Mouse (Mus musculus): ENCODE results near the gene Vstm5. TPM values are rescaled to one million over a fixed set of nuclear protein-coding genes. Genes with fewer than 3 reads are reported as not detected.

Vstm5 gene
- polyA plus RNA-seq, 1 experiment from 2014 or later, result 10.8 TPM

DNA sequence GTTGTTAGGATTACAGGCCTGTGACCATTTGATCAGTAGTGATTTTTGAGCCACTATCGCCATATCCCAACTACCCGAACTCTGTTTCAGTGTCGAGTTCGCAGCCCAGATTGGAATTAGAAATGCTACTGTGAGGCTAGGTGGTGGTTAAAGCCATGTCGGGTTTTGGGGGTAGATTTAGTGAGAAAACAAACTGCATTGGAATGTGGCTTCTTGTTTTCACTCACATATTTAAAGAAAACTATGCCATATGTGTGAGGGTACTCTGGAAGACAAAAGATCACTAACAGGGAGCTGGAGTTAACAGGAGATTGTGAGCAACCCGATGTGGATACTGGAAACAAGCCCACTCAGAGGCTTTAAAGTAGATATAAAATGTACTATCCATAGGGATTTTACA lies 68.4 kb downstream of the Vstm5 start:
- no peak for ATAC-seq (replicated peaks; ENCODE audit: low FRiP score, low TSS enrichment, low read depth)

DNA sequence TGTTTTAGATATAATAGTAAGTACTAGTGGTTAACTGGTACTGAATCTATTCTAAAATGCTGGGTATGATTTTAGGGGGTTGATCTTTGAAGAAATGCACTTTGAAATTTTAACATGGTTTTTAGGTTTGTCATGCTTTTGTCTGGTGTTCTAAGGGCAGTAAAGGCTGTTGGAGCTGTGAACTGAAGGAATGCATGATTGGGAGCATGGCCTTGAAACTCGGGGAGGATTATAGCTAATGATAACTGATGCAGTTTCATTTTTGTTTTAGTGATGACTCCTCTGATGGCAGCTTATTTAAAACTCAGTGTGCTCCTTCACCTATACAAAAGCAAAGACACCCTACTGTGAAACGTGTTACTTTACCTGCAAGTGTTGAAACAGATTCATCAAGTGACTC lies 69.4 kb downstream of the Vstm5 start:
- H3K27me3 ChIP-seq (replicated peaks; ENCODE audit: control insufficient read depth, insufficient read depth, low read length), result no peaks in the 10 kb centered on the region
- 53% methylated on average over 2 of the region's 2 CpGs for WGBS
- H3K9me3 ChIP-seq (ENCODE audit: control insufficient read depth, low read length), result no peaks in the 10 kb centered on the region
- 0 out of 2 replicates have a peak overlapping the region, but pooled peaks have one; percentile 86 for H3K4me3 ChIP-seq (ENCODE audit: low read depth, low read length)
- H3K4me1 ChIP-seq (replicated peaks; ENCODE audit: control insufficient read depth, insufficient read depth, low read length), result peaks cover 20% of the 10 kb centered on the region
- H3K9ac ChIP-seq (ENCODE audit: low read length), result peak overlapping the region; percentile 98; the same call in 1 of the 2 replicates
- ATAC-seq (replicated peaks; ENCODE audit: low FRiP score, low TSS enrichment, low read depth), result no peak
- H3K36me3 ChIP-seq (ENCODE audit: control insufficient read depth, insufficient read depth, low read length), result peaks cover 59% of the 10 kb centered on the region
- peak overlapping the region; percentile 87 for H3K4me2 ChIP-seq (ENCODE audit: low read length)
- H3K27ac ChIP-seq (ENCODE audit: low read depth), result no peak overlapping the region
- DNase-seq (ENCODE audit: low spot score), result no peak

More for the DNA sequence above, 68.4 kb downstream of the Vstm5 start:
- H3K4me2 ChIP-seq (ENCODE audit: low read length), result peak overlapping the region; percentile 87
- no peak for DNase-seq (ENCODE audit: low spot score)
- 15% methylated on average over 6 of the region's 6 CpGs for WGBS
- H3K9ac ChIP-seq (ENCODE audit: low read length), result peak overlapping the region; percentile 98
- peak overlapping the region; percentile 86 for H3K4me3 ChIP-seq (ENCODE audit: low read depth, low read length)
- H3K9me3 ChIP-seq (ENCODE audit: control insufficient read depth, low read length), result no peaks in the 10 kb centered on the region
- no peaks in the 10 kb centered on the region for H3K27me3 ChIP-seq (replicated peaks; ENCODE audit: control insufficient read depth, insufficient read depth, low read length)
- H3K27ac ChIP-seq (ENCODE audit: low read depth), result no peak overlapping the region; the same call in 1 of the 2 replicates
- peaks cover 20% of the 10 kb centered on the region for H3K4me1 ChIP-seq (replicated peaks; ENCODE audit: control insufficient read depth, insufficient read depth, low read length)
- peaks cover 49% of the 10 kb centered on the region for H3K36me3 ChIP-seq (ENCODE audit: control insufficient read depth, insufficient read depth, low read length)

Other genes starting within 250 kb of the Vstm5 start
- 54.5 and 60.3 TPM in 2 replicates for gene Panx1, start 193.6 kb upstream of the Vstm5 start, polyA plus RNA-seq (2014; fragmentation: Nextera tagmentation; extraction: Ambion mirVana)
- not detected in 2 replicates for gene Hephl1, start 126.9 kb upstream of the Vstm5 start, polyA plus RNA-seq (2014; fragmentation: Nextera tagmentation; extraction: Ambion mirVana)
- gene Med17, start 40.9 kb downstream of the Vstm5 start, polyA plus RNA-seq (2014; fragmentation: Nextera tagmentation; extraction: Ambion mirVana), result 38.6 and 40.8 TPM in 2 replicates
- gene Taf1d, start 67.2 kb downstream of the Vstm5 start, polyA plus RNA-seq (2014; fragmentation: Nextera tagmentation; extraction: Ambion mirVana), result 85.9 and 87.5 TPM in 2 replicates
- gene 4931406C07Rik, start 67.4 kb downstream of the Vstm5 start, polyA plus RNA-seq (2014; fragmentation: Nextera tagmentation; extraction: Ambion mirVana), result 7.3 and 8.3 TPM in 2 replicates
- 17.3 and 23.4 TPM in 2 replicates for gene Cep295, start 118.7 kb downstream of the Vstm5 start, polyA plus RNA-seq (2014; fragmentation: Nextera tagmentation; extraction: Ambion mirVana)